Mouse (Mus musculus): ENCODE measurements around the gene Cltb. TPM values are rescaled to one million over a fixed set of nuclear protein-coding genes. Genes with fewer than 3 reads are reported as not detected.
A peak's percentile ranks its signal among the peaks of the same experiment; 100 is the strongest.

Gene Cltb
- polyA plus RNA-seq, 1 experiment: 16.9 TPM

DNA sequence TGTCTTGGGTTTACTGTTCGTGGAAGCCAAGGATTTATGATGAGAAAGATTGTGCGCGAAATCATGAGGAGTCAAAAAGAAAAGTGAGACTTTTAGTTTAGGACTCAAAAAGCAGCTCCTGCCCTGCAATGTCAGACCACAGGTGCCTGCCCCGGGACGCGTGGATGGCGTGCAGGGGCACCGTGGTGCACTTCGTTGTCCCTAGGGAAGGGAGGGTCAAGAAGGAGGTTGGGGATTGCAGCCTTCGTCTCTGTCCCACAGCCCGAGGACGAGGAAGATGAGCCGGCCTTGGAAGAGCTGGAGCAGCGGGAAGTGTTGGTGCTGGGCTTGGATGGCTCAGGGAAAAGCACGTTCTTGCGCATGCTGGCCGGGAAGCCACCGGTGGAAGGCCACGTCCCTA, 35.7 kb downstream of the Cltb start:
- WGBS: 14% methylated on average over 19 of the region's 19 CpGs
- H3K27ac ChIP-seq (ENCODE audit: insufficient read depth, low read length): no peak overlapping the region

DNA sequence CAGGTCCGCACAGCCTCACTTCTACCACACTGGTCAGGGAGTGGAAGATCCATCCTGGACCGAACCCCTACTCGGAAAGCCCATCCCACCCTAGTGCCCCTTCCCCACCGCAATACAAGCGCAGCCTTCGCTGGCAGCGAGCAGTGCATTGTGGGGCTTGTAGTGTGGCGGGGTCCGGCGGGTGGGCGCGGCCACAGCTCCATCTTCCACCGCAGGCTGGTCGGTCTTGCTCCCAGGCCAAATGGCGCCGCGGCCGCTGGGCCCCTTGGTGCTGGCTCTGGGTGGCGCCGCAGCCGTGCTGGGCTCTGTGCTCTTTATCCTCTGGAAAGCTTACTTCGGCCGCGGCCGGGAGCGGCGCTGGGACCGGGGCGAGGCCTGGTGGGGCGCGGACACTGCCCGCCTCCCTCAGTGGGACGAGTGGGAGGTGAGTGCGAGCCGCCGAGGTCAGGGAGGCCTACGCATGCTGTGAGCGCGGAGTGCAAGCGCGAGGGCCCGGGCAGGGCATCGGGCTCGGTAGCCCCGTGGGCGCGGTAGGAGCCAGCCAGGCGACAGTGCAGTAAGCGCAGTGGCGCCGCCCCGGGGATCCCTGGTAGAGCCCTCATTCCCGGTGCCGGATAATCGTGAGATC, 36.2 kb downstream of the Cltb start, which contains the start of gene Arl10:
Arl10 (plus strand) TSS at position 162 of the 628 bp plus-strand sequence.
- Histone ChIP-seq H3K27ac (ENCODE audit: insufficient read depth, low read length) (peak within 1 kb of the TSS; percentile 43; the same call in 1 of the 2 replicates), H3K4me1 (ENCODE audit: control insufficient read depth, insufficient read depth, insufficient read length) (peaks cover 19% of the 10 kb centered on the region), H3K4me3 (ENCODE audit: extremely low read depth, insufficient read depth, insufficient read length) (peak within 1 kb of the TSS; percentile 82), H3K36me3 (ENCODE audit: control insufficient read depth, insufficient read depth, low read length) (no peaks in the 10 kb centered on the region), H3K27me3 (ENCODE audit: control insufficient read depth, insufficient read depth, low read length) (no peaks in the 10 kb centered on the region)
- WGBS: under 1% methylated on average over 55 of the region's 55 CpGs
- DNase-seq (ENCODE audit: low read depth in 1 of 2, low spot score in 2 of 2): peak in 1 of 2 experiments; percentile 60
- TF ChIP-seq POLR2A (IDR thresholded peaks at IDR 0.05; ENCODE audit: low read depth, low read length): no peak
- TF ChIP-seq CTCF (IDR thresholded peaks at IDR 0.05; ENCODE audit: extremely low read depth, insufficient read depth, insufficient read length, insufficient replicate concordance): no peak

More for the DNA sequence above, 35.7 kb downstream of the Cltb start:
- no peak for TF ChIP-seq CTCF (IDR thresholded peaks at IDR 0.05; ENCODE audit: extremely low read depth, insufficient read depth, insufficient read length, insufficient replicate concordance)
- no peak for TF ChIP-seq POLR2A (IDR thresholded peaks at IDR 0.05; ENCODE audit: low read depth, low read length)
- H3K27me3 ChIP-seq (ENCODE audit: control insufficient read depth, insufficient read depth, low read length): no peaks in the 10 kb centered on the region
- DNase-seq (ENCODE audit: low read depth in 1 of 2, low spot score in 2 of 2): no peak
- H3K4me3 ChIP-seq (ENCODE audit: extremely low read depth, insufficient read depth, insufficient read length): peak overlapping the region; percentile 82; the same call in 1 of the 2 replicates
- peaks cover 19% of the 10 kb centered on the region for H3K4me1 ChIP-seq (ENCODE audit: control insufficient read depth, insufficient read depth, insufficient read length)
- peaks cover under 1% of the 10 kb centered on the region; the same call in 1 of the 2 replicates for H3K36me3 ChIP-seq (ENCODE audit: control insufficient read depth, insufficient read depth, low read length)

DNA sequence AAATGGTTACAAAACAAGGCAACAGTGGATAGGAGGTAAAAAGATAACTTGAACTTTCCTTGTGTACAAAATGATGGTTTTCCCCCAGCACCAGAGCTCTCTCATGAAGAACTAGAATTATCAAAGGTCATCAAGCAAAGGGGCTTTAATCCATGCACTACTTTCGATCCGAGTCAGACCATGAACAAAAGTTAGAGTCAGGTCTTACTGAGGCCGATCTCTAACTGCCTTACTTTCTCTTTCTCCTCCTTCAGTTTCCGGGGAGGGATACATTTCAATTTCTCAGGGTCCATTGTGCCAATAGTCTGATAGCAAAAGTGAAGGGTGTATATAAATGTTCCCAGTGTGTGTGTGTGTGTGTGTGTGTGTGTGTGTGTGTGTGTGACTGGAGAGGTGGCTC, 38.5 kb downstream of the Cltb start:
- DNase-seq (ENCODE audit: low read depth in 1 of 2, low spot score in 2 of 2): no peak
- Histone ChIP-seq H3K4me1 (ENCODE audit: control insufficient read depth, insufficient read depth, insufficient read length) (peaks cover 8% of the 10 kb centered on the region), H3K4me3 (ENCODE audit: extremely low read depth, insufficient read depth, insufficient read length) (no peak overlapping the region), H3K27ac (ENCODE audit: insufficient read depth, low read length) (no peak overlapping the region), H3K27me3 (ENCODE audit: control insufficient read depth, insufficient read depth, low read length) (no peaks in the 10 kb centered on the region), H3K36me3 (ENCODE audit: control insufficient read depth, insufficient read depth, low read length) (no peaks in the 10 kb centered on the region)
- WGBS: 82% methylated on average over 4 of the region's 4 CpGs
- no peak for TF ChIP-seq CTCF (IDR thresholded peaks at IDR 0.05; ENCODE audit: extremely low read depth, insufficient read depth, insufficient read length, insufficient replicate concordance)
- TF ChIP-seq POLR2A (IDR thresholded peaks at IDR 0.05; ENCODE audit: low read depth, low read length): no peak

- 64% methylated on average over 2 of the region's 2 CpGs for WGBS
- peaks cover 6% of the 10 kb centered on the region for H3K4me1 ChIP-seq (ENCODE audit: control insufficient read depth, insufficient read depth, insufficient read length)
- no peak for TF ChIP-seq CTCF (IDR thresholded peaks at IDR 0.05; ENCODE audit: extremely low read depth, insufficient read depth, insufficient read length, insufficient replicate concordance)
- TF ChIP-seq POLR2A (IDR thresholded peaks at IDR 0.05; ENCODE audit: low read depth, low read length): no peak
Measured at GRCm38 (mm10) chr13:54571637-54572036, 39.5 kb downstream of the Cltb start.

DNA sequence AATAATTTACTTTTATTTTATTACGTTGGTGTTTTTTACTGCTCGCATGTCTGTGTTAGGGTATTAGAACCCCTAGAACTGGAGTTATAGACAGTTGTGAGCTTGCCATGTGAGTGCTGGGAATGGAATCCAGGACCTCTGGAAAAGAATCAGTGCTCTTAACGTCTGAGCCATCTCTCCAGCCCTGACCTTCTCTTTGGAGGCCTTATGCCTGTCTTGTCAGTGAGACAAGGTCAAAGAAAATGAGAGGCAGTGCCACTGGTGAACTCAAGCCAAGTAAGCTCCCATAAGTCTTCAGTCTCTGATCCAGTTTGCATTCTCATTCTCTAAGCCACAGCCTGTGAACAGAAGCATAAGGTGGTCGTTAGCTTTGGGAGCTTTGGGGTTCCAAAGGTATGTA, 40.4 kb downstream of the Cltb start:
- peaks cover 5% of the 10 kb centered on the region for H3K4me1 ChIP-seq (ENCODE audit: control insufficient read depth, insufficient read depth, insufficient read length)
- no peak overlapping the region for H3K4me3 ChIP-seq (ENCODE audit: extremely low read depth, insufficient read depth, insufficient read length)
- H3K27me3 ChIP-seq (ENCODE audit: control insufficient read depth, insufficient read depth, low read length): no peaks in the 10 kb centered on the region
- H3K27ac ChIP-seq (ENCODE audit: insufficient read depth, low read length): no peak overlapping the region
- no peak for TF ChIP-seq POLR2A (IDR thresholded peaks at IDR 0.05; ENCODE audit: low read depth, low read length)
- WGBS: 79% methylated on average over 4 of the region's 4 CpGs
- H3K36me3 ChIP-seq (ENCODE audit: control insufficient read depth, insufficient read depth, low read length): no peaks in the 10 kb centered on the region
- no peak for DNase-seq (ENCODE audit: low read depth in 1 of 2, low spot score in 2 of 2)

More at GRCm38 (mm10) chr13:54571637-54572036, 39.5 kb downstream of the Cltb start:
- H3K27ac ChIP-seq (ENCODE audit: insufficient read depth, low read length): no peak overlapping the region
- H3K4me3 ChIP-seq (ENCODE audit: extremely low read depth, insufficient read depth, insufficient read length): no peak overlapping the region
- DNase-seq (ENCODE audit: low read depth in 1 of 2, low spot score in 2 of 2): no peak
- no peaks in the 10 kb centered on the region for H3K27me3 ChIP-seq (ENCODE audit: control insufficient read depth, insufficient read depth, low read length)
- H3K36me3 ChIP-seq (ENCODE audit: control insufficient read depth, insufficient read depth, low read length): no peaks in the 10 kb centered on the region

DNA sequence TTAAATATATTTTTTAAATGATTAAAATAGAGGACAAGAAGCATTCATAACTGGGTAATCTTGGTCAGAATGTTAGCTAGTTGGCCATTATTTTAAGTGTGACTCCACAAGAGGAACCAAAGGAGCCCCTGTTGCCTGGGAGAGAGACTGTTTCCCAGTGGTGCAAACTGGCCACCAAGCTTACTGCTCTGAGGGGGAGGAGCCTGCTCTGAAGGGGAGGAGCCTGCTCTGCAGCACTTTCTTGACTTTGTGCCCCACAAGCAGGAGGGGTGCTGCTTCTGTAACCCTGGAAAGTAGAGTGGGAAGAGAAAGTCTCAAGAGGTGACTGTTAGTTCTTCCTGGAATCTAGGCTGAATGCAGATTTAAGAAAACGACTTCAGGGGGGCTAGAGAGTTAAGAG, 41.9 kb downstream of the Cltb start:
- Histone ChIP-seq H3K27me3 (ENCODE audit: control insufficient read depth, insufficient read depth, low read length) (no peaks in the 10 kb centered on the region), H3K36me3 (ENCODE audit: control insufficient read depth, insufficient read depth, low read length) (no peaks in the 10 kb centered on the region), H3K27ac (ENCODE audit: insufficient read depth, low read length) (no peak overlapping the region), H3K4me3 (ENCODE audit: extremely low read depth, insufficient read depth, insufficient read length) (no peak overlapping the region), H3K4me1 (ENCODE audit: control insufficient read depth, insufficient read depth, insufficient read length) (no peaks in the 10 kb centered on the region; the same call in 1 of the 2 replicates)
- TF ChIP-seq CTCF (IDR thresholded peaks at IDR 0.05; ENCODE audit: extremely low read depth, insufficient read depth, insufficient read length, insufficient replicate concordance) (no peak), POLR2A (IDR thresholded peaks at IDR 0.05; ENCODE audit: low read depth, low read length) (no peak)
- no peak for DNase-seq (ENCODE audit: low read depth in 1 of 2, low spot score in 2 of 2)
- WGBS: 64% methylated on average over 1 of the region's 1 CpGs

DNA sequence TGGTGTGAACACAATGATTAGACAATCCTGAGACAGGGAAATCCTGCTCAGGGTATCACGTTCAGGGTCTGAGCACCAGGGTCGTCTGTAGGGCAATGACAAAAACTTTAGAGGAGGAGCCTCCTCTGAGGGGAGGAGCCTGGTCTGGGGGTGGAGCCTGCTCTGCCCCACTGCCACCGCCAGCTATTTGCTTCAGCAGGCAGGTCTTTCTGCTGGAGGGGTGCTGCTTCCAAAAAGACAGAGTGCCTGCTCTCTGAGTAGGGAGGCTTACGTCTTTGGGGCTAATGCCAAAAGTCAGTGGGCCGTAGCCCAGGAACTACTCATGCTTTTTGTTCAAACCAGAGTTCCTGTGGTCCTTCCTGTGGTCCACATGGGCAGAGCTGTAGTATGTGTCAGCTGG, 42.8 kb downstream of the Cltb start:
- H3K36me3 ChIP-seq (ENCODE audit: control insufficient read depth, insufficient read depth, low read length): no peaks in the 10 kb centered on the region
- DNase-seq (ENCODE audit: low read depth in 1 of 2, low spot score in 2 of 2): no peak
- no peaks in the 10 kb centered on the region; the same call in 1 of the 2 replicates for H3K4me1 ChIP-seq (ENCODE audit: control insufficient read depth, insufficient read depth, insufficient read length)
- TF ChIP-seq CTCF (IDR thresholded peaks at IDR 0.05; ENCODE audit: extremely low read depth, insufficient read depth, insufficient read length, insufficient replicate concordance): no peak
- no peak for TF ChIP-seq POLR2A (IDR thresholded peaks at IDR 0.05; ENCODE audit: low read depth, low read length)
- H3K27ac ChIP-seq (ENCODE audit: insufficient read depth, low read length): no peak overlapping the region
- 55% methylated on average over 5 of the region's 5 CpGs for WGBS
- H3K4me3 ChIP-seq (ENCODE audit: extremely low read depth, insufficient read depth, insufficient read length): no peak overlapping the region
- no peaks in the 10 kb centered on the region for H3K27me3 ChIP-seq (ENCODE audit: control insufficient read depth, insufficient read depth, low read length)
